ENCODE assay signal across 8 mouse cellular contexts in genomic region chr6:83693835-83694234, GRCm38 (mm10). TPM values are rescaled to one million over a fixed set of nuclear protein-coding genes. Genes with fewer than 3 reads are reported as not detected.
DNase-seq lines count a peak whose midpoint lies in the region; ATAC-seq and TF ChIP-seq lines count a peak whose summit lies in the region.

No protein-coding gene starts in this region.

- no peak; the same call in 1 of the 2 replicates for ATAC-seq in cerebellum, adult (ENCODE audit: insufficient number of reproducible peaks, low FRiP score, low TSS enrichment)

- TF ChIP-seq CTCF in left cerebral cortex, adult 2 months (IDR thresholded peaks at IDR 0.05): peak; percentile 79

- H3K27ac ChIP-seq in left cerebral cortex, adult 2 months: no peak overlapping the region

- peak; percentile 75 to 91 for DNase-seq in cerebellum, postnatal 10 days
- peak in 1 of 2 experiments; percentile 40 for DNase-seq in left cerebral cortex, adult 2 months (ENCODE audit: extremely low spot score in 1 of 2, low spot score in 2 of 2)
- no peak for DNase-seq in left cerebral cortex, adult 11 months (ENCODE audit: low spot score)
- peak; percentile 86 for DNase-seq in ZHBTc4 (ENCODE audit: low read depth, low spot score)
- peak; percentile 19 for DNase-seq in fibroblast of lung, adult 2 months (ENCODE audit: low read depth)
- DNase-seq in lung, postnatal 10 days: peak; percentile 75
- peak; percentile 65 for DNase-seq in testis, postnatal 10 days (ENCODE audit: low spot score)

- H3K4me3 ChIP-seq in left cerebral cortex, adult 2 months: no peak overlapping the region

- intact Hi-C loops in left cerebral cortex, adult 2 months (cut with DNase I): loop anchor here (2.0 to 5.0 kb wide), 2 partner anchors 38 to 57 kb away; no protein-coding TSS in a partner anchor

RNA-seq across cellular contexts. Expression of gene Cd207, which starts 16.2 kb away (rescaled TPM):
- not detected for total RNA-seq in left cerebral cortex, adult 2 months (2021)

RNA-seq across cellular contexts. Expression of gene Vax2, which starts 17.2 kb away (rescaled TPM):
- total RNA-seq in left cerebral cortex, adult 2 months (2021): not detected

RNA-seq across cellular contexts. Expression of gene Clec4f, which starts 37.8 kb away (rescaled TPM):
- not detected for total RNA-seq in left cerebral cortex, adult 2 months (2021)

RNA-seq across cellular contexts. Expression of gene Atp6v1b1, which starts 49.0 kb away (rescaled TPM):
- total RNA-seq in left cerebral cortex, adult 2 months (2021): under 1 TPM in 1 of 2 experiments, not detected in 1; 0.20 TPM
